Mouse (Mus musculus) thymus, postnatal 36 days (tissue): ENCODE data around the gene Vipr1.

Experiments used
- DNase-seq, 2 experiments: peaks; one replicate each; pipeline ENCODE4 v3.0.0; 2022; ENCODE audit warnings: mixed read lengths in 2 of 2

The Vipr1 gene

GRCm38 (mm10) chr9:121635835-121636576 lies 6.5 kb upstream of the Vipr1 start:
- DNase-seq = no peak

- no peak for DNase-seq
Observed at GRCm38 (mm10) chr9:121639790-121640189, 2.7 kb upstream of the Vipr1 start.

- peak; percentile 11 to 28 for DNase-seq
Observed at GRCm38 (mm10) chr9:121641235-121641915, 1.1 kb upstream of the Vipr1 start.

DNA sequence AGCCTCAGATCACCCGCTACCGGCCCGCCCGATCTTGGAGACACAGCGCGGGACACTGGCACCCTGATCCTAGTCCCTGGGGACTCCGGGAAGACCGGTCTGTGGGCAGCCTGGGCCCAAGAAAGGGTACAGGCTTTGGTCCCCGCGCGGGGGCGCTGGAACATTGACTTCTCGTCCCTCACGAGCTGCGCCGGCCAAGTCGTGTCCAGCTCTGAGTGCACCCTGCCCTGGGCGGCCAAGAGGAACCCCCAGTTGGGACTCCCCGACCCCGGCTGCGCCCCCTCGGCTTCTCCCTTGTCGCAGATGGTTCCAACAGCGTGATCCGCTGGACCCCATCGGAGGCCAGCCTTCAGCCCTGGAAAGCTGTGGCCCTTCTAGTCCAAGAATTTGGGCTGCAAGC lies 515 bp upstream of the Vipr1 start, which contains the start of gene Lyzl4:
Gene Lyzl4, minus strand, starts transcription at position 96 of the 400 bp plus-strand sequence.
- peak; percentile 78 to 79 for DNase-seq

GRCm38 (mm10) chr9:121644855-121645254 lies 2.3 kb downstream of the Vipr1 start:
- DNase-seq = no peak

- DNase-seq = no peak
Observed at GRCm38 (mm10) chr9:121647026-121647425, 4.5 kb downstream of the Vipr1 start.

DNA sequence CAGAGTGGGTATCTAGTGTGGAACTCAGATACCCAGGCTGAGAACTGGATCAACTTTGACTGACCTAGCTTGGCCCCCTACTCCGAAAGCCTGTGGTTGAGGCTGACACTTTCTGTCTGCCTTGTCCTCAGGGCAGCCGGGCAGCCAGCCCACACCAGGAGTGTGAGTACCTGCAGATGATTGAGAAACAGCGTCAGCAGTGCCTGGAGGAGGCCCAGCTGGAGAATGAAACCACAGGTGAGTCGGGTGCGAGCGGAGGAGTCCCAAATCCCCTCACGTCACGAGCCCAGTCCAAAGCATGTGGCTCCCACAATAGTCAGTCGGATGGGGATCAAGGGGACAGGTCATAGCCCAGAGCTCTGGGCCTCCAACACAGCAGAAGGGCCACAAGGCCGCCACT lies 11.2 kb downstream of the Vipr1 start:
- DNase-seq = no peak

GRCm38 (mm10) chr9:121656322-121656721 lies 13.8 kb downstream of the Vipr1 start:
- no peak for DNase-seq

GRCm38 (mm10) chr9:121657143-121657542 lies 14.6 kb downstream of the Vipr1 start:
- DNase-seq = no peak

GRCm38 (mm10) chr9:121658248-121658647 lies 15.7 kb downstream of the Vipr1 start:
- DNase-seq = no peak

GRCm38 (mm10) chr9:121659791-121660190 lies 17.3 kb downstream of the Vipr1 start:
- no peak for DNase-seq

DNA sequence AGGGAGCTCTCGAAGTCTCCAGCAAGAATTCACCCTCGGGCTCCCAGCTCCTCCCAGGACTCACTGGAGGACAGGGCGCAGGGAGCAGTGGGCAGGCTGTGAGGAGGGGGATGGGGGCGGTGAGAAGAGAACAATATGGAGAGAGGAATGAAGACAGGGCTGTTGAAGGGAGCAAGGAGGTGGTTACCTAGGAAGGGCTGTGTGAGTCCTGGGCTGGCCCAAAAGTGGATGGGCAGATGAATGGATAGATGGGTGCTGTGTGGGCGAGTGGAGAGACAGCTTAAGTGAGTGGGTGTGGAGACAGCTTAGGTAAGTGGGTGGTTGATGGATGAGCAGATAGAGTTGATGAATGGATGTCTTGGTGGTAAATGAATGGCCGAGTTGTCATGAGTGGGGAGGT lies 21.0 kb downstream of the Vipr1 start:
- no peak for DNase-seq

DNA sequence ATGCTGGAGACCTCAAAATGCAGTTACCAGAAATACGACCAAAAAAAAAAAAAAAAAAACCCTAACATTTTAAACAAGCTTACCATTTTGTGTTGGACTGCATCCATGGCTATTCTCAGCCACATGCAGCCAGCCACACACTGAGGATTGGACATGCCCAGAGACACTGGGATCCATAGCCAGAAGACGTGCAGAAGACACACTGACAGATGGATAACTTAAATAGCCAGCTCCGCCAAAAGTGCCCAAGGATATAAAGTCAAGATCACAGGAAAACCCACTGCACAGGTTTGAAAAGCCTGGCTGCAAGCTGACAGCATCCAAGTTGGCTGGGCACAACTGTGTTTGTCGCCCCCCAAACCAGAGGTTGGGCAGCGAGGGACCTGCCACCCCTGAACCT lies 21.6 kb downstream of the Vipr1 start:
- DNase-seq = no peak

DNA sequence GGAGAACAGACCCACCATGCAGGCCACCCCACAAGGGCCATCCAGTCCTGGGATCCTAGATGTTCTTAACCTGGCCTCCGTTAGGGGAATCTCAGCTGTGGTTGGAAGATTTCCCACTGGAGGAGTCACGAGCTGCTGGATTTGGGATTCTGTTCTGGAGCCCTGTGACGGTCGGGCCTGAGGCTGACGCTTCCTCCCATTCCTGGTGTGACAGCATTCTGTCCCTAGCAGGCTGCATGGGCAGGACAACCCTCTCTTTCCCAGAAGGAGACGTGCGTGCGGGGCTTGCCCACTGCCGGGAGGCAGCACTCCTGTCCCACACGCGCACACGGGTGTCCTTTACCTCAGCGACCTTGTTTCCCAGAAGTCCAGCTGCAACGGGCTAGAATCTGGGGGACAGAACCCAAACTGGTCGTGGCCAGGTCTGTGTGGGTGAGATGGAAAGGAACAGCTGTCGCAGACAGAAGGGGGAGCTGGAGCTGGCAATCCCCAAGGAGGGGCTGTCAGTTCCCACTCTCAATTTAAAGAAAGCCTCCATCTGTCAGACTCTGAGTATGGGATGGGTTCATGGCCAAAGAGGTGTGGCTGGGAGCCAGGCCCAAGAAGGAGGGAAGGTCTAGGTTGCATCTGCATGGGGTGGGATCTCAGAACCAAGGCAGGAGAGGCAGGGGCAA lies 24.6 kb downstream of the Vipr1 start:
- DNase-seq = no peak

DNA sequence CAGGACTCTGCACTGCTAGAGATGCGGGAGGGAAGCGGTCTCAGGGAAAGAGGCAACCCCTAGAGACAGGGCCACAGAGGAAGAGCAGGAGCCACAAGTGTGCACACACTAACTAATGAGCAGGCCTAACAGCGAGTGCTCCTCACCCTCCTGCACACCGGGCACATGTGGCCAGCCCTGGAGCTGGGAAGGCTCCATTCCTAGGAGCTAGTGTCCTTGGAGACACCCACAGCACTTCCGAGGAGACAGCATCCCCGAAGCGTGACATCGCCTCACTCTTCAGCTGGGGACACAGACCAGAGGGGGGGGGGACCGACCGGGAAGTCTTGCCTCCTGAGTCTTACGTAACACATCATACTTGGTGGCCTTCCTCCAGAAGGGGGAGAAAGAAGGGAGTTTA lies 25.3 kb downstream of the Vipr1 start:
- no peak for DNase-seq

- DNase-seq = peak; percentile 78 to 82
Observed at GRCm38 (mm10) chr9:121669348-121669791, 26.9 kb downstream of the Vipr1 start.

- peak in 1 of 2 experiments; percentile 17 for DNase-seq
Observed at GRCm38 (mm10) chr9:121671300-121671699, 28.8 kb downstream of the Vipr1 start.

DNA sequence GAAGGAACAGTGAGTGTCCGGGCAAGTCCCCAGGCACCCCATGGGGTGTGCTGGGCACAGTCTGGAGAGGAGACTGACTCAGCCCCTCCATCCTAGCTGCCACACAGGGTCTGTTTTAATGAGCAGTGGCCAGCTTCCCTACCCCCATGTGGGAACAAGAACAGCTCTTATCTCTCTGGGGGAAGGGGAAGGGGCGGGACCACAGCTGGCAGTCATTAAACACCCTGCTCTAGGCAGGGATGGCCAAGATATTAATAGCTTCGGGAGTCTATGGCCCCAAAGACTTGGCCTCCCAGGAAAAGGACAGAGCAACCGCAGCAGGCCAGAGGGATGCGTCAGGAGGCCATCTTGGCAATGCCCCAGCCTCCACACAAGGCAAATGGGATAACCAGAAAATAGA lies 29.8 kb downstream of the Vipr1 start:
- no peak for DNase-seq

DNA sequence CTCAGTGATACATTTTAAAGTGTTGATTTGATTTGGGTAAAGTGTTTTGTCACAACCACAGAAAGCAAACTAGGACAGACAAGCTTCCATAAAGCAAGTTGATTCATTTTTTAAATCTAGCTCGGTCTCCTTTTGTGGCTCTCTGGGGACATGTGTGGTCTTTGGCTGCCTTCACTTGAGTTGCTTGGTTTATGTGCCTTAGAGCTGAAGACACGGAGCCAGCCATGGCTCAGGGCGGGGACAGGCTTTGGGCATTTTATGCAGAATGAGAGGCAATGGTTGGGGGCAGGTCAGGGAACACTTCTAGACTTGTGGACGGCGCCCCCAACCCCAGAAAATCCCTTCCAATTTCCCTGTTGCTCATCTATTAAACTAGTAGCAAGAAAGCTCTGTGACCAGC lies 31.2 kb downstream of the Vipr1 start:
- no peak for DNase-seq

DNA sequence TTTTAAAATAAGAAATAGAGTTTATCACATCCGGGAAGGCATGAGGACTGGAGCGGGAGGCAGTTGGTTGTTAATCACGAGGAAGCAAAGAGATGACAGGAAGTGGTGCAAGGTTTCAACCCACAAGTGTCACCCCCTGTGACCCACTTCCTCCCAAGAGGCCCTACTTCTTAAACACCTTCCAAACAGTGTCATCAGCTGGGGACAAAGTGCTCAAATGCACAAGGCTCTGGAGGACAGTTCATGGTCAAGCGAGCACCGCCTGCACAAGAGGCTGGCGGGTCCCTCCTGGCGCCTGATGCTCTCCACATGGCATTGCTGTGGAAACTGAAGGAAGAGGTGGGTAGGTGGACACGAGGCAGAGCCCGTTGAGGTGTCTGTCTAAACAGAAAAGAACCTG lies 32.5 kb downstream of the Vipr1 start:
- peak; percentile 75 to 82 for DNase-seq

- DNase-seq = peak; percentile 23 to 39
Observed at GRCm38 (mm10) chr9:121675556-121675955, 33.0 kb downstream of the Vipr1 start.

DNA sequence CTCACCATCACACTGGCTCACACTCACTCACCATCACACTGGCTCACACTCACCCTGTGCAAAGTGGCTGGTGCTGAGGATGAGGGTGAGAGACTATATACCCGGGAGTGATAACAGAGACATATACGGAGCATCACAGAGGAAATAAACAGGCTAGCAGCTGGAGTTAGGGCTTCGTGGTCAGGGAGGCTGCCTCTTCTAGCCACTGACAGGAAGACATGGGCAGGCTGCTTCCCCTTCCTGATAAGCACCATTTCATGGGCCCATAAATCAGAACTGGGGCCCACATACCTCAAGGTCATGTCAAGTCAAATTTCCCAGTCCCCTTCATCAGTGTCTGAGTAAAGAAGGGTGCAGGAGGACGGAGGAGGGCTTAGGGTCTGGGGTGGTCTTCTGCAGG lies 34.6 kb downstream of the Vipr1 start:
- DNase-seq = no peak

GRCm38 (mm10) chr9:121677476-121677875 lies 35.0 kb downstream of the Vipr1 start:
- DNase-seq = no peak

DNA sequence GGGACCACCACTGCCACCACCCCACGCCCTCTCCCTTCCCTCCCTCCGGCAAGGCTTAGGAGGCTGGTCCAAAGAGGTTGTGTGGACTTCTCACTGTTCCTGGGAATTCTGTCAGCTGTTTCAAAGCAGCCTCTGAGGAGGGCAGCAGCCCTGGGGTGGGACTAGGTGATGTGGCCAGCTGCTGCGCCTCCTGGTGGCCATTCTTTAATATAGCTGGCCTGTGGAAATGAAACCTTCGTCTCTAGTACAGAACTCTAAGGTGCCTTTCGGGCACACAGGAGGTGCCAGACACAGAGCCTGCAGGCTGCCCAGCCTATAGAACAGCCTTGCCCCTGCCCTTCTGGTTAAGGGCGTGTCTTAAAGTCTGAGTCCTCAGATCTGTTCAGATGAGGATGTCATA lies 37.0 kb downstream of the Vipr1 start:
- DNase-seq = peak; percentile 51 to 63
